Mouse (Mus musculus): Measurements from ENCODE around the gene Eid3. TPM values are rescaled to one million over a fixed set of nuclear protein-coding genes. Genes with fewer than 3 reads are reported as not detected.

Gene Eid3
- polyA plus RNA-seq (2012; fragmentation: generic; extraction: Trizol), result 1.3 TPM
- long read RNA-seq, experiment 1, result 0 reads
- long read RNA-seq, experiment 2, result 0 reads

GRCm38 (mm10) chr10:82866356-82866755, at the start of gene Eid3:
Gene Eid3 (plus strand): TSS chr10:82866626.
- TF ChIP-seq MYOG (IDR thresholded peaks at IDR 0.05; ENCODE audit: control insufficient read depth, extremely low read depth, insufficient read length), result no peak
- no peak for TF ChIP-seq USF1 (IDR thresholded peaks at IDR 0.05; ENCODE audit: low read depth)
- no peak for TF ChIP-seq FOSL1 (IDR thresholded peaks at IDR 0.05; ENCODE audit: insufficient read depth, low read length, poor library complexity, severe bottlenecking)
- Histone ChIP-seq H3K79me3 (ENCODE audit: low read depth) (peaks cover 98% of the 10 kb centered on the region), H3K36me3 (ENCODE audit: control insufficient read depth, insufficient read depth) (peaks cover 87% of the 10 kb centered on the region), H3ac (ENCODE audit: control insufficient read depth, insufficient read length, low read depth) (no peak within 1 kb of the TSS), H3K4me3 (ENCODE audit: insufficient read depth, poor library complexity, severe bottlenecking) (no peak within 1 kb of the TSS), H3K27me3 (ENCODE audit: control insufficient read depth, insufficient read depth, insufficient read length) (no peaks in the 10 kb centered on the region), H3K79me2 (ENCODE audit: control insufficient read depth, insufficient read depth) (peaks cover 100% of the 10 kb centered on the region)

GRCm38 (mm10) chr10:82817514-82817913, 48.9 kb upstream of the Eid3 start:
- Histone ChIP-seq H3K79me2 (ENCODE audit: control insufficient read depth, insufficient read depth) (no peaks in the 10 kb centered on the region), H3K36me3 (ENCODE audit: control insufficient read depth, insufficient read depth) (no peaks in the 10 kb centered on the region), H3K79me3 (ENCODE audit: low read depth) (no peaks in the 10 kb centered on the region), H3ac (ENCODE audit: control insufficient read depth, insufficient read length, low read depth) (no peak overlapping the region), H3K27me3 (ENCODE audit: control insufficient read depth, insufficient read depth, insufficient read length) (no peaks in the 10 kb centered on the region), H3K4me3 (ENCODE audit: insufficient read depth, poor library complexity, severe bottlenecking) (no peak overlapping the region)
- TF ChIP-seq CTCF (IDR thresholded peaks at IDR 0.05; ENCODE audit: control insufficient read depth, insufficient read depth, insufficient read length), result no peak
- no peak for TF ChIP-seq MYOD1 (IDR thresholded peaks at IDR 0.05; ENCODE audit: control insufficient read depth, insufficient read length, low read depth)
- TF ChIP-seq FOSL1 (IDR thresholded peaks at IDR 0.05; ENCODE audit: insufficient read depth, low read length, poor library complexity, severe bottlenecking), result no peak
- TF ChIP-seq USF1 (IDR thresholded peaks at IDR 0.05; ENCODE audit: low read depth), result no peak
- no peak for TF ChIP-seq CEBPB (IDR thresholded peaks at IDR 0.05; ENCODE audit: low read depth)
- TF ChIP-seq MAX (IDR thresholded peaks at IDR 0.05), result no peak
- no peak for TF ChIP-seq MYOG (IDR thresholded peaks at IDR 0.05; ENCODE audit: control insufficient read depth, extremely low read depth, insufficient read length)

- Histone ChIP-seq H3K4me3 (ENCODE audit: insufficient read depth, poor library complexity, severe bottlenecking) (no peak overlapping the region), H3K79me2 (ENCODE audit: control insufficient read depth, insufficient read depth) (no peaks in the 10 kb centered on the region), H3K36me3 (ENCODE audit: control insufficient read depth, insufficient read depth) (no peaks in the 10 kb centered on the region), H3ac (ENCODE audit: control insufficient read depth, insufficient read length, low read depth) (no peak overlapping the region), H3K79me3 (ENCODE audit: low read depth) (no peaks in the 10 kb centered on the region), H3K27me3 (ENCODE audit: control insufficient read depth, insufficient read depth, insufficient read length) (no peaks in the 10 kb centered on the region)
- TF ChIP-seq USF1 (IDR thresholded peaks at IDR 0.05; ENCODE audit: low read depth), result no peak
These were observed 48.5 kb upstream of the Eid3 start for GRCm38 (mm10) chr10:82817936-82818335.

GRCm38 (mm10) chr10:82818661-82819060, 47.8 kb upstream of the Eid3 start:
- TF ChIP-seq CTCF (IDR thresholded peaks at IDR 0.05; ENCODE audit: control insufficient read depth, insufficient read depth, insufficient read length) (no peak), USF1 (IDR thresholded peaks at IDR 0.05; ENCODE audit: low read depth) (no peak), MYOD1 (IDR thresholded peaks at IDR 0.05; ENCODE audit: control insufficient read depth, insufficient read length, low read depth) (no peak), FOSL1 (IDR thresholded peaks at IDR 0.05; ENCODE audit: insufficient read depth, low read length, poor library complexity, severe bottlenecking) (no peak), CEBPB (IDR thresholded peaks at IDR 0.05; ENCODE audit: low read depth) (no peak), MYOG (IDR thresholded peaks at IDR 0.05; ENCODE audit: control insufficient read depth, extremely low read depth, insufficient read length) (no peak), MAX (IDR thresholded peaks at IDR 0.05) (no peak)
- Histone ChIP-seq H3ac (ENCODE audit: control insufficient read depth, insufficient read length, low read depth) (no peak overlapping the region), H3K4me3 (ENCODE audit: insufficient read depth, poor library complexity, severe bottlenecking) (no peak overlapping the region)

GRCm38 (mm10) chr10:82823108-82823778, 43.2 kb upstream of the Eid3 start:
- H3K79me2 ChIP-seq (ENCODE audit: control insufficient read depth, insufficient read depth), result no peaks in the 10 kb centered on the region
- no peaks in the 10 kb centered on the region for H3K27me3 ChIP-seq (ENCODE audit: control insufficient read depth, insufficient read depth, insufficient read length)
- H3K4me3 ChIP-seq (ENCODE audit: insufficient read depth, poor library complexity, severe bottlenecking), result no peak overlapping the region
- no peaks in the 10 kb centered on the region for H3K36me3 ChIP-seq (ENCODE audit: control insufficient read depth, insufficient read depth)
- no peak for TF ChIP-seq MYOD1 (IDR thresholded peaks at IDR 0.05; ENCODE audit: control insufficient read depth, insufficient read length, low read depth)
- TF ChIP-seq MAX (IDR thresholded peaks at IDR 0.05), result no peak
- TF ChIP-seq USF1 (IDR thresholded peaks at IDR 0.05; ENCODE audit: low read depth), result no peak
- no peak overlapping the region for H3ac ChIP-seq (ENCODE audit: control insufficient read depth, insufficient read length, low read depth)
- no peaks in the 10 kb centered on the region for H3K79me3 ChIP-seq (ENCODE audit: low read depth)

More at GRCm38 (mm10) chr10:82818661-82819060, 47.8 kb upstream of the Eid3 start:
- Histone ChIP-seq H3K27me3 (ENCODE audit: control insufficient read depth, insufficient read depth, insufficient read length) (no peaks in the 10 kb centered on the region), H3K79me2 (ENCODE audit: control insufficient read depth, insufficient read depth) (no peaks in the 10 kb centered on the region), H3K79me3 (ENCODE audit: low read depth) (no peaks in the 10 kb centered on the region), H3K36me3 (ENCODE audit: control insufficient read depth, insufficient read depth) (no peaks in the 10 kb centered on the region)

GRCm38 (mm10) chr10:82823779-82824177, 42.6 kb upstream of the Eid3 start:
- Histone ChIP-seq H3ac (ENCODE audit: control insufficient read depth, insufficient read length, low read depth) (no peak overlapping the region), H3K27me3 (ENCODE audit: control insufficient read depth, insufficient read depth, insufficient read length) (no peaks in the 10 kb centered on the region)

More at GRCm38 (mm10) chr10:82823779-82824177, 42.6 kb upstream of the Eid3 start:
- Histone ChIP-seq H3K4me3 (ENCODE audit: insufficient read depth, poor library complexity, severe bottlenecking) (no peak overlapping the region), H3K36me3 (ENCODE audit: control insufficient read depth, insufficient read depth) (no peaks in the 10 kb centered on the region), H3K79me2 (ENCODE audit: control insufficient read depth, insufficient read depth) (no peaks in the 10 kb centered on the region), H3K79me3 (ENCODE audit: low read depth) (no peaks in the 10 kb centered on the region)
- no peak for TF ChIP-seq FOSL1 (IDR thresholded peaks at IDR 0.05; ENCODE audit: insufficient read depth, low read length, poor library complexity, severe bottlenecking)
- TF ChIP-seq MYOG (IDR thresholded peaks at IDR 0.05; ENCODE audit: control insufficient read depth, extremely low read depth, insufficient read length), result no peak
- TF ChIP-seq MYOD1 (IDR thresholded peaks at IDR 0.05; ENCODE audit: control insufficient read depth, insufficient read length, low read depth), result no peak
- no peak for TF ChIP-seq USF1 (IDR thresholded peaks at IDR 0.05; ENCODE audit: low read depth)
